8 mouse cellular contexts compared by ENCODE assay signal in genomic region chr7:65643861-65644421, GRCm38 (mm10). TPM values are rescaled to one million over a fixed set of nuclear protein-coding genes. Genes with fewer than 3 reads are reported as not detected.
DNase-seq lines count a peak whose midpoint lies in the region; ATAC-seq and TF ChIP-seq lines count a peak whose summit lies in the region.

No protein-coding gene starts in this region.

- no peak; the same call in 1 of the 2 replicates for TF ChIP-seq CTCF in hindbrain, postnatal 0 days (IDR thresholded peaks at IDR 0.05; ENCODE audit: low read depth)

- WGBS in embryonic facial prominence, embryonic 14.5 days: 23% methylated on average over 6 of the region's 6 CpGs
- 29% methylated on average over 6 of the region's 6 CpGs for WGBS in hindbrain, postnatal 0 days

- peaks cover 30% of the 10 kb centered on the region for H3K36me3 ChIP-seq in erythroblast, embryonic 14.5 days (ENCODE audit: control insufficient read depth)
- H3K36me3 ChIP-seq in embryonic facial prominence, embryonic 14.5 days (ENCODE audit: control insufficient read depth, insufficient read depth, low read length): peaks cover 6% of the 10 kb centered on the region
- H3K36me3 ChIP-seq in hindbrain, postnatal 0 days (ENCODE audit: insufficient read depth, low read length): no peaks in the 10 kb centered on the region; the same call in 1 of the 2 replicates

- H3K4me1 ChIP-seq in erythroblast, embryonic 14.5 days (ENCODE audit: control insufficient read depth): peaks cover 78% of the 10 kb centered on the region
- no peaks in the 10 kb centered on the region; the same call in 1 of the 2 replicates for H3K4me1 ChIP-seq in embryonic facial prominence, embryonic 14.5 days (ENCODE audit: control insufficient read depth, insufficient read depth, low read length)
- no peaks in the 10 kb centered on the region for H3K4me1 ChIP-seq in hindbrain, postnatal 0 days (ENCODE audit: insufficient read depth, low read length)

- no peaks in the 10 kb centered on the region for H3K9me3 ChIP-seq in erythroblast, embryonic 14.5 days (ENCODE audit: control insufficient read depth, low read length)
- peaks cover 5% of the 10 kb centered on the region; the same call in 1 of the 2 replicates for H3K9me3 ChIP-seq in embryonic facial prominence, embryonic 14.5 days (ENCODE audit: control insufficient read depth, low read length)
- no peaks in the 10 kb centered on the region for H3K9me3 ChIP-seq in hindbrain, postnatal 0 days (ENCODE audit: low read length)

- no peaks in the 10 kb centered on the region for H3K27me3 ChIP-seq in erythroblast, embryonic 14.5 days (ENCODE audit: control insufficient read depth)
- no peaks in the 10 kb centered on the region for H3K27me3 ChIP-seq in embryonic facial prominence, embryonic 14.5 days (replicated peaks; ENCODE audit: control insufficient read depth, insufficient read depth, low read length)
- H3K27me3 ChIP-seq in hindbrain, postnatal 0 days (ENCODE audit: insufficient read depth, low read length): no peaks in the 10 kb centered on the region

- no peak overlapping the region for H3K9ac ChIP-seq in embryonic facial prominence, embryonic 14.5 days (ENCODE audit: low read depth, low read length)
- H3K9ac ChIP-seq in hindbrain, postnatal 0 days (replicated peaks; ENCODE audit: low read length): 0 out of 2 replicates have a peak overlapping the region, but pooled peaks have one; percentile 78

- H3K4me3 ChIP-seq in erythroblast, embryonic 14.5 days (replicated peaks): peak overlapping the region; percentile 86
- H3K4me3 ChIP-seq in embryonic facial prominence, embryonic 14.5 days (ENCODE audit: low read depth, low read length): peak overlapping the region; percentile 76
- peak overlapping the region; percentile 63 for H3K4me3 ChIP-seq in hindbrain, postnatal 0 days (ENCODE audit: low read length)

- DNase-seq in embryonic facial prominence, embryonic 14.5 days (ENCODE audit: low spot score): no peak
- peak; percentile 26 for DNase-seq in hindbrain, postnatal 0 days (ENCODE audit: low spot score)
- DNase-seq in lung, postnatal 4 days: peak; percentile 32 to 37
- no peak for DNase-seq in right cerebral cortex, postnatal 36 days (ENCODE audit: low spot score in 2 of 2)
- DNase-seq in urinary bladder, postnatal 14 days (ENCODE audit: low spot score): no peak

- no peak for ATAC-seq in erythroblast, adult 5-6 weeks (replicated peaks; ENCODE audit: low FRiP score, poor library complexity, severe bottlenecking)
- no peak for ATAC-seq in embryonic facial prominence, embryonic 14.5 days (ENCODE audit: low read depth)
- peak; percentile 0; the same call in 1 of the 2 replicates for ATAC-seq in hindbrain, postnatal 0 days
- ATAC-seq in megakaryocyte progenitor cell, adult 5-6 weeks (replicated peaks; ENCODE audit: poor library complexity): no peak

- H3K4me2 ChIP-seq in embryonic facial prominence, embryonic 14.5 days (ENCODE audit: low read depth, low read length): peak overlapping the region; percentile 86
- peak overlapping the region; percentile 78 for H3K4me2 ChIP-seq in hindbrain, postnatal 0 days (ENCODE audit: low read depth, low read length)

- H3K27ac ChIP-seq in embryonic facial prominence, embryonic 14.5 days (replicated peaks; ENCODE audit: low read depth, low read length): no peak overlapping the region
- H3K27ac ChIP-seq in hindbrain, postnatal 0 days: peak overlapping the region; percentile 90; the same call in 1 of the 2 replicates

RNA-seq across cellular contexts. Expression of gene Tarsl2, which starts 0.8 kb away (rescaled TPM):
- 1.1 and 1.5 TPM in 2 replicates for polyA plus RNA-seq in erythroblast, embryonic 14.5 days (2012)
- 1.5 and 5.2 TPM in 2 replicates for total RNA-seq in erythroblast, adult 5-6 weeks (2015; ENCODE audit: low replicate concordance)
- 10.2 and 19.0 TPM in 2 replicates for total RNA-seq in erythroblast, adult 5-6 weeks (2017; ENCODE audit: low replicate concordance)
- 14.5 and 15.4 TPM in 2 replicates for polyA plus RNA-seq in embryonic facial prominence, embryonic 14.5 days (2014; fragmentation: Nextera tagmentation; extraction: Ambion mirVana)
- 16.0 and 18.7 TPM in 2 replicates for total RNA-seq in hindbrain, postnatal 0 days (2014; rRNA removed)
- 20.9 and 22.4 TPM in 2 replicates for polyA plus RNA-seq in hindbrain, postnatal 0 days (2015; fragmentation: Nextera tagmentation; extraction: Ambion mirVana)
- 13.2 and 13.4 TPM in 2 replicates for total RNA-seq in megakaryocyte progenitor cell, adult 5-6 weeks (2015)
- total RNA-seq in megakaryocyte progenitor cell, adult 5-6 weeks (2017): 19.6 and 29.4 TPM in 2 replicates

RNA-seq across cellular contexts. Expression of gene Tm2d3, which starts 47.0 kb away (rescaled TPM):
- polyA plus RNA-seq in erythroblast, embryonic 14.5 days (2012): 0.39 and 0.43 TPM in 2 replicates
- 8.8 and 28.8 TPM in 2 replicates for total RNA-seq in erythroblast, adult 5-6 weeks (2015; ENCODE audit: low replicate concordance)
- 7.6 and 13.5 TPM in 2 replicates for total RNA-seq in erythroblast, adult 5-6 weeks (2017; ENCODE audit: low replicate concordance)
- polyA plus RNA-seq in embryonic facial prominence, embryonic 14.5 days (2014; fragmentation: Nextera tagmentation; extraction: Ambion mirVana): 78.7 and 83.1 TPM in 2 replicates
- 69.0 and 84.4 TPM in 2 replicates for total RNA-seq in hindbrain, postnatal 0 days (2014; rRNA removed)
- 99.9 and 110 TPM in 2 replicates for polyA plus RNA-seq in hindbrain, postnatal 0 days (2015; fragmentation: Nextera tagmentation; extraction: Ambion mirVana)
- 27.1 and 40.3 TPM in 2 replicates for total RNA-seq in megakaryocyte progenitor cell, adult 5-6 weeks (2015)
- 79.9 and 81.4 TPM in 2 replicates for total RNA-seq in megakaryocyte progenitor cell, adult 5-6 weeks (2017)

Comparison
In these comparisons a context has a peak if more than half of its experiments do, and no peak if none do; other contexts are left out.
1. DNase-seq: peak in hindbrain, postnatal 0 days (single experiment) and lung, postnatal 4 days (2 of 2); none in embryonic facial prominence, embryonic 14.5 days (single experiment), right cerebral cortex, postnatal 36 days (0 of 2) and urinary bladder, postnatal 14 days (single experiment).
2. Peak in every context shown above with its lines, with median percentiles within 50 percentile points of each other: H3K4me3 ChIP-seq.